Mouse (Mus musculus) limb, embryonic 10.5 days (tissue): ENCODE results near the gene Ifi211. TPM values are rescaled to one million over a fixed set of nuclear protein-coding genes. Genes with fewer than 3 reads are reported as not detected.
"Not testable (repeated sequence)": the region's sequence is repeated elsewhere in the genome, so short reads cannot be mapped to it uniquely, and the experiment has no call there.

Experiments used
- DNase-seq: peaks from one replicate; pipeline ENCODE4 v3.0.0-alpha.2; 2017; ENCODE audit warnings: low spot score
- H3K27ac ChIP-seq: fragments of 300-500 bp; sonication (generic); 2 replicates; pipeline ENCODE4 v1.5.1; 2016; ENCODE audit warnings: mild to moderate bottlenecking
- H3K27me3 ChIP-seq: fragments of 300-500 bp; sonication (generic); 2 replicates; pipeline ENCODE4 v1.6.1; 2016; ENCODE audit warnings: low read depth, mild to moderate bottlenecking; ENCODE audit not compliant: poor library complexity, severe bottlenecking
- H3K36me3 ChIP-seq: fragments of 300-500 bp; sonication (generic); 2 replicates; pipeline ENCODE4 v1.6.1; 2016; ENCODE audit warnings: mild to moderate bottlenecking, moderate library complexity
- H3K4me1 ChIP-seq: fragments of 300-500 bp; sonication (generic); 2 replicates; pipeline ENCODE4 v1.6.1; 2016
- H3K4me3 ChIP-seq: fragments of 300-500 bp; sonication (generic); 2 replicates; pipeline ENCODE4 v1.5.1; 2016; ENCODE audit warnings: mild to moderate bottlenecking, moderate library complexity
- H3K9me3 ChIP-seq: fragments of 300-500 bp; sonication (generic); replicated peaks from 2 replicates; pipeline ENCODE4 v1.6.1; 2016; ENCODE audit warnings: mild to moderate bottlenecking
- WGBS: fragments of 180-500 bp; shearing (Covaris S2); methylation state at CpG from one replicate; pipeline ENCODE4 v1.1.7; 2016; 5-methylcytosine and 5-hydroxymethylcytosine counted together
- polyA plus RNA-seq: library from polyadenylated mRNA; unstranded; fragments of >200 nt; fragmentation: Nextera tagmentation; extraction: Ambion mirVana; gene quantifications from 2 replicates; pipeline ENCODE4 v1.2.1, GENCODE M21; 2016

Ifi211 gene
- polyA plus RNA-seq, 1 experiment from 2014 or later, result not detected

DNA sequence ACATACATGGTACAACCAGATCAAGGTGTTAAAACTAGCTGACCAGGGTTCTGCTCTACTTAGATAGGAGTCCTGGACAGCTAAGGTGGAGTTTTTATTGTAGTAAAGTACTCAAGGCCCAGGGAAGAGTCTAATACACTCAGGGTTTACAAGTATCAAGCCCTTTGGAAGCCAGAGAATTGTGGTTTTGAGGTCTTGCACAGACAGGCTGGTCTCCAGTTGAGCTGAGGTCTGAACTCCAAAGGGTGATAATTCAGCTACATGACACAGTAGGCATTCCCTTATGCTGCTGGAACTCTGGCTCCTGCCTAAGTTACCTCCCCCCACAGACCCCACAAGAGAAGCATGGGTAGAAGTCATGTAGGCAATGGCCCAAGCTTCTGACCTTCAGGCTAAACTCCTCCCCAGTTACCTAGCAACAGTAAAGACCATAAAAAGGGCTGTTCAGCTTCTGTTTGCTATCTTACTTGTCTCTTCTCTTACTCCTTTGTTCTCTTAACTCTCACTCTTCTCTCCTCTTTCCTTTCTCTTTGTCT, 478 bp upstream of the Ifi211 start:
- DNase-seq, H3K27ac ChIP-seq, H3K4me3 ChIP-seq, H3K36me3 ChIP-seq, H3K4me1 ChIP-seq, H3K27me3 ChIP-seq, H3K9me3 ChIP-seq: not testable (repeated sequence)

DNA sequence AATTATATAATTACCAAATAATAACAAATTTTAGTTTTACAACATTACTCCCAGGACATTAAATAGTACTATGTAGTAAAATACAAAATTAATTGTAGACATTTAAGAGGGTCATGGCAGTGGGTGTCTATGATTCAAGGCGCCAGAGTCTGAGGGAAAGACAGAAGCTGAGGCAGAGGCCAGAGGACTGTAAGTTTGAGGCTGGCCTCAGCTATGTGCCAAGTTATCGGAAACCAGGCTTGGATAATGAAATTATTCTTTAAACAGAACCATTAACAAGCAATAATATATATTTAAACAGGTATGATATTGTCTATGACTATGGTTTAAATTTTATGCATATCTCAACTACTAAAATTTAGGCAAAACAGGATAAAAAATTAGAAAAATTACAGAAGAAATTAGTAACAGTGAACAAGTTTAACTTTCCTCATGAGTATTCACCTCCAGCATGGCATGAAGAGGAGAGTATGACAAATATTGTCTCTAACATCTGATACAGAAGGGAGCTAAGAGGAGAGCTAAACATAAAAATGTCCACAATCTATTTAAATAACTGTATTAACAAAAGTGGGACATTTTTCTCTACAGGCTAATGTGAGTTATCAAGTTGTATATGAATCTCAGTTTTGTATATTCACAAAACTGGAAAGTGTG, 910 bp downstream of the Ifi211 start:
- Histone ChIP-seq H3K27ac (no peak overlapping the region), H3K4me3 (no peak overlapping the region), H3K4me1 (no peaks in the 10 kb centered on the region), H3K27me3 (no peaks in the 10 kb centered on the region), H3K9me3 (no peaks in the 10 kb centered on the region), H3K36me3 (no peaks in the 10 kb centered on the region)
- DNase-seq, result no peak
- 91% methylated on average over 2 of the region's 2 CpGs for WGBS

DNA sequence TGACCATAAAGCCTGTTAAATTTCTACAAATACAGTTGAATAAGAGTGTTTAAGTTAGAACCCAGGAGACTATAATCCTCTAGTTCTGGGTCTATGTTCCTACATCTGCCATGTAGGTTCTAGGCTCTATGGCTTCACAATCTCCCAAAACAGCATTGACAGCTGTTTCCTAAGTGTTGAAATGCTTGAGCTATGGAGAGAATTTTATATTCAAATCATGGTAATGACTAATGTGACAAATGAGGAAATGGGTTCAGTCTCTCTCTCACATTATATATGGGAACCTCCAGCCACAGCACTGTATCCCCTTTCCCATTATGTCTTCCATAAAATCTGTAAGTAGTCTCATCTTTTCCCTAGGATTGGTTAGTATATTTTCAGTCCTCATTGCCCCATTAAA, 4.5 kb downstream of the Ifi211 start:
- H3K27ac ChIP-seq, result not testable (repeated sequence)

DNA sequence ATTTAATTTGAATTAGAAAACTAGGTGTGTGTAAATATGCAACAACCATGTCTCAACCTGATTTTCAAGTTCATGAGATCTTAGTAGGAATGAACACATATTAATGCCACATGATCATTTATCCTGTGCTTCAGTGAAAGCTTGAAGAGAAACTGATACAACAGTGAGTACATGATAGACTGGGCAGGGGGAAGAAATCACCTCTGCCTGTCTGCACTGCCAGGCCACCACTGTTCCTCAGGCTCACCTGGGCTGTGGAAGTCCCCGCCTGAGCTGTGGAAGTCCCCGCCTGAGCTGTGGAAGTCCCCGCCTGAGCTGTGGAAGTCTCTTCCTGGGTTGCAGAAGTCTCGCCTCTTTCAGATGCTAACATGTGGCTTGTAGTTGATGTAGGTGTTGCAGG, 7.0 kb downstream of the Ifi211 start:
- H3K27ac ChIP-seq, H3K4me3 ChIP-seq, H3K27me3 ChIP-seq, H3K4me1 ChIP-seq, H3K9me3 ChIP-seq, H3K36me3 ChIP-seq, DNase-seq: not testable (repeated sequence)
- 85% methylated on average over 4 of the region's 4 CpGs for WGBS

More for the DNA sequence above, 4.5 kb downstream of the Ifi211 start:
- H3K4me1 ChIP-seq, H3K27me3 ChIP-seq, H3K9me3 ChIP-seq, DNase-seq, H3K4me3 ChIP-seq, H3K36me3 ChIP-seq: not testable (repeated sequence)

DNA sequence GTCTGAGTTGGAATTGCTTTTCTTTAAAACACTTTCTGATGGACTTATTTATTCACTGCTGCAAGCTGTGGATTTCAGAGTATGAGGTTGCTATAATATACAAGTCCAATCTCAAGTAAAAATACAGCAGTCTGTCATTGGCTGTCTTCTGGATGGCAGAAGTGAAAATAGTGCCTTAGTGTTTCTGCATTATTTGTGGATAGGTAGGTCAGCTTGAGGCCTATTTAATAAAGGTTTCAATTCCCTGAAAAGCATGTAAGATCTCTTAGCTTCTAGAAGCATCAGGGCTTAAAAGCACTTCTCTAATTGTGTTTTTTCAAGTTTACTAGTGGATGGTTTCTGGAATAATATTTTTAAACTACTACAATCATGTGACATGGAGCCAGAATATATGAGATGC, 23.1 kb downstream of the Ifi211 start:
- not testable (repeated sequence) for H3K27ac ChIP-seq, H3K36me3 ChIP-seq, H3K27me3 ChIP-seq, H3K4me3 ChIP-seq, H3K4me1 ChIP-seq, H3K9me3 ChIP-seq, DNase-seq

DNA sequence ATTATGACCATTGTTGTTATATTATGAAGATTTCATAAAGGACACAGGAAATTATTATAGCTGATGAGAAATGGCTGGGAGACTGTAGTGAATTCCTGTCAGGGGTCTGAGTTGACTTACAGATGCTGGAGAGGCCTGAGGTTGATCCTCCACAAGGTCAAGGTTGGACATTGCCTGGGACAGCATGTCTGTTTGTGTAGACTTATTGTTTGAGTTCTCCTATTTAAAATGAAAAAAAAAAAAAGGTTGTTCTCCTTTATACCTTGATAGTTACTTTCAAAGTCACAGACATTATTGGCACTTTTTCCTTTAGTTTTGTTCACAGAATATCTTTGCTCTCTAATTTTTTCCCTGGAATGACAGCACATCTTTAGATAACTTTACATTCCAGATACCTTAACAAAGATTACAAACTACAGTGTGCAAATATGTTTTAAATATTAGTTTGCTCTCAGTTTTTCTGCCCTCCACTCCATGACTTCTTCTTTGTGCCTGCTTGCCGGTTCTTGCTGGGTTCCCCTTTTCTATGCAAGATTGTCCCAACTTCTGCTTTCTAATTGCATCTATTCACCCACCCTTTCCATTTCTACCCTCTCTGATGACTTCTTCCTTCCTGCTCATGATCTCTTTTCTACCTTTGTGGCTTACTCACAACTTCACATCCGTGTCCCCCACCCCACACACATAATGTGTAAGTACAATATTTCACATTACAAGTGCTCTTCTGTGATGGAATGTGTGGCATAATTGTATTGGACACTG, 25.6 kb downstream of the Ifi211 start:
- H3K27ac ChIP-seq, H3K36me3 ChIP-seq, H3K4me1 ChIP-seq, H3K4me3 ChIP-seq, H3K9me3 ChIP-seq, DNase-seq, H3K27me3 ChIP-seq: not testable (repeated sequence)
- WGBS, result 100% methylated on average over 1 of the region's 2 CpGs

DNA sequence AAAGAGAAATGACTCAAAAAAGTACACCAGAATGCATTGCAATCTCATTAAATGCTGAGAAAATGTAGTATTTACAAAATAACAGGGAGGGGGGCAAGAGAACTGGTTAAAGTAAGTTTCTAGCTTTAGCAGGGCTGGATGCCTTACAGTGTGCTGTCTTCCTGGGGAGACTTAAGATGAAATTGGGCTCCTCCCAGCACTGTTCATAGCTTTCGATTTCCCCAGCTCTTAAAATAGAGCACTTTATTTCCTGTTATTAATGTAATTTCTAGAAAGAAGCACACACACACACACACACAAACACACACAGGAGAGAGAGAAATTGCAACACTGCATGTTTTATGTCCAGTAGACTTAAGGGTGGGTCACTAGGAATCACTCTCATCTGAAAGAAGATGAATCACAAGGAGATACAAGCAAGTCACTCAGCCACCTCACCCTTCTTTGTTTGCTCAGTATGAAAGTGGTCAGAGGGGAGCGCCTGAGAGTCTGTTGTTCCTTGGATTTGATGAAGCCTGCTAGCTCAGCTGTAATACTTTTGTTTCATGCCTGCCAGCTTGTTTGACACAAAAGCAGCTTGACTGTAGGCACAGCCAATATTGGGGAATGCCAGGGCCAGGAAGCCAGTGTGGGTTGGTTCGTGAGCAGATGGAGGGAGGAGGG, 32.7 kb downstream of the Ifi211 start:
- H3K4me3 ChIP-seq, H3K27me3 ChIP-seq, H3K27ac ChIP-seq, DNase-seq, H3K4me1 ChIP-seq, H3K36me3 ChIP-seq, H3K9me3 ChIP-seq: not testable (repeated sequence)
- WGBS, result 84% methylated on average over 3 of the region's 3 CpGs

DNA sequence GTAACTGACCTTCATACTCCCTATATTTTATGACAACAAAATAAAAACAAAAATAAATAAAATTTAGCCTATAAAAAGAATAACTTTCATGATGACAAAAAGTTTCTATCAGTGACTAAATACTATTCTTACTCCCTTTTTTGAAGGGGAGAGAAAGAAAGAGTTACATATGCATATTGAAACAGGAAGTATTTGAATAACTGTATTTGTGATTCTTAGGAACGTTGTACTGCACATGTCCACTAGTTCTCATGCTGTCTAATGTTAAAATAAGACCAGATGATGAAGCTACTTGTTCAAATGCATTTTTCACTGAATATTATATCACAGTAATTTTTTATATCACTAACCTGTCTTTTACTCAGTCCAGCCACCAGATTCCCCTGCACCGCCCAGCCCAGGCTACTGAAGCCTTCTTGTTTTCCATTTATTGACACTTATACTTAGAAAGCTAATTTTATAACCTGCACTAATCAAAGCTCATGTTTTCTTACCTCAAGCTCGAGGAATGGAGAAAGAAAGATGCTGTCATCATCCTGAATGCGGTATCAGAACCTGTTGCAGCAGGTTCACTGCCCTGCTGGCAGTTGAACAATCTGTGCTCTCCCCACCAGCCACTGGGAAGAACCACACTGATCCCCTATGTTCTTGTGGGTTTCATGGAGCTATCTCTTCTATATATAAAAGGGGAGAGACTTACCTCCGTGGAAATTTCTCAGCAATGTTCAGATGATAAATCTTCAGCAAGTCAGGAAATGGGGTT, 33.4 kb downstream of the Ifi211 start:
- not testable (repeated sequence) for H3K4me3 ChIP-seq, DNase-seq, H3K4me1 ChIP-seq, H3K27ac ChIP-seq, H3K27me3 ChIP-seq, H3K9me3 ChIP-seq, H3K36me3 ChIP-seq
- 85% methylated on average over 5 of the region's 5 CpGs for WGBS

DNA sequence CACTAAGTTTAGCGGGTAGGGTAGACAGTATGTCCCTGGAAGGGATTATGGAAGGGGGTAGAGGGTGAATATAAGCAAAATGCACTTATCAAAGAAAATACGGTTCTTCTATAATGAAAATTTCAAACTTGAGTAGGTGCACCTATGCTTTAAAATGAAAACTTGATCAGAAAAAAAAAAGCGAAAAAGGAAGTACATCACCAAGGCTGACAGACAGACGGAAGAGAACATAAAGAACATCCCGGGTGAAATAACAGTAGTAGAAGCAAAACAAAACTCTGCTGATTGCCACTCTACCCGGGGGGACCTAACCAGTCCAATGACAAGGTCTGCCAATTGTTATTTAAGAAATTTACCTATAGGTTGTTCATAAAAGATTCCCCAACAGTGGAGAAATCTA, 34.6 kb downstream of the Ifi211 start:
- H3K27me3 ChIP-seq, H3K4me1 ChIP-seq, H3K4me3 ChIP-seq, H3K36me3 ChIP-seq, H3K9me3 ChIP-seq, H3K27ac ChIP-seq, DNase-seq: not testable (repeated sequence)
- WGBS, result 91% methylated on average over 6 of the region's 6 CpGs

DNA sequence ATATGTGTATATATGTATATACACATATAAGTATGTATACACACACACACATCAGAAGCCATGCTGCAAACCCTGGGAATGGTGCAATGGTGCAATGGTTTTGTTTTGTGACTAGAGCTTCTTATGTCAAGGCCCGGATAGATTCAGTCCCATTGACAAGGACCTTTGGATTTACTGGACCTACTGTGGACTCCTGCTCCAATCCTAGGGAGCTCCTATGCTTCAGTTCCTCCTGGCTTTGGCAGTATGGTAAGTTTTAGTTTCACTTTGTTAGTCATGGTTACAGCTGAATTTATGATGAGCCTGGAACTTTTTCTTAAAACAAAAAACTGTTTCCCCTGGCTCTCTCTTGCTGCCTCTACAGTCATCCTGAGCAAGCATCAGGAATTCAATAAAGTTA, 35.7 kb downstream of the Ifi211 start:
- H3K9me3 ChIP-seq, H3K27ac ChIP-seq, H3K4me1 ChIP-seq, H3K36me3 ChIP-seq, H3K4me3 ChIP-seq, H3K27me3 ChIP-seq, DNase-seq: not testable (repeated sequence)
- WGBS, result 93% methylated on average over 1 of the region's 1 CpGs

DNA sequence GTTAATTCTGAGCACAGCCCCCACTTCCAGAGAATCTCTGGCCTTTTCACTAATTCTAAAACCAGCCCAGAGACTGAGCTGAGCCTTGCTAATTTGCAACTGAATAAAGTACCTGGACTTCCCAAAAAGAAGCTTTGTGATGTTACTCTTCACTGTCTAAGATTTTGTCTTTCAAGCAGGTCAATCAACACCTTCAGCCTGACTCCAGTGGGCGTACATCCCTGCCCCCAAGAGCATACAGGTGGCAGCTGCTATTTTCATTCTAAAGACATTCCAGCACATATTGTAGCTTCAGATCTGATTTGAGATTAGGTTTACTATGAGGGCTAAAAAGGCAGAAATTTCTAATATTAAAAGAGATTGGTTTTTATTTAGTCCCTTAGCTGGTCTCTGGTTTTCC, 44.3 kb downstream of the Ifi211 start:
- not testable (repeated sequence) for DNase-seq, H3K36me3 ChIP-seq, H3K4me1 ChIP-seq, H3K4me3 ChIP-seq, H3K27ac ChIP-seq, H3K27me3 ChIP-seq, H3K9me3 ChIP-seq
- 89% methylated on average over 1 of the region's 1 CpGs for WGBS

DNA sequence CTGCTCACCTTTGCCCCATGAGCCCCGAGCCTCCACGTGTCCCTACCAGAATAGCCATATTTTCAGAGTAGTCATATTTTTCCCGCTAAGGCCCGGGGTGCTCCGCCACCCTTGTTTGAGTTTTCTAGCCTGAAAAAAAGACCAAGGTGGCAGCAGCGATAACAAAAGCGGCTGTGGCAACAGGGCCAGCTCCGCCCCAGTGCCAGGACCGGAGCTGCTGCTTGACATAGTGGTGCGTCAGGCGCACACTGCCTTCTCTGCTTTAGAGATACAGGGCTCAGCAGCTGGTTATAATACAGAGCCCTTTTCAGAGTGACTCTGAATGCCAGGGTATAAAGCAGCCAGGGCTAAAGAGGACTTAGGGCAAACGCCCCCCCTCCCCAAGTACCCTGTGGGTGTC, 46.3 kb downstream of the Ifi211 start:
- Histone ChIP-seq H3K27me3 (no peaks in the 10 kb centered on the region), H3K9me3 (no peaks in the 10 kb centered on the region), H3K36me3 (no peaks in the 10 kb centered on the region), H3K4me1 (no peaks in the 10 kb centered on the region), H3K4me3 (no peak overlapping the region), H3K27ac (no peak overlapping the region)
- WGBS, result 87% methylated on average over 12 of the region's 12 CpGs
- DNase-seq, result no peak

DNA sequence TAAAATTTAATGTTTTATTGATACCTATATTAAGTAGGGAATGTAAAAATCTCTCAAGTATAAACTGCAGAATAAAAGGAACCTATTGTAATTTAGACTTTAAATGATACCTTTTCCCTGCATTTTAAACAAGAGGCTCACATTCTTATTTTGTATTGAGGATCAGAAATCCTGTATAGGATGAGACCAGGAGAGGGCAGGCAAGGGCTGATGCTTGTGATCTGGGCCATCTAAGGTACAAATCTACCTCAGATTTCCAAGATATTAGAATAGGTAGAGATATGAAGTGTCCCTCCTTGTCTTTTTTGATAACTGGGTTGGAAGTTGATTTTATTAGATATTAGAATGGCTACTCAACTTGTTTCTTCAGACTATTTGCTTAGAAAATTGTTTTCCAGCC, 59.1 kb downstream of the Ifi211 start:
- not testable (repeated sequence) for H3K36me3 ChIP-seq, H3K9me3 ChIP-seq, H3K27ac ChIP-seq, H3K4me1 ChIP-seq, H3K27me3 ChIP-seq, DNase-seq, H3K4me3 ChIP-seq
